Mouse (Mus musculus) megakaryocyte progenitor cell, adult 5-6 weeks (primary cell): ENCODE data around the gene Sash1. TPM values are rescaled to one million over a fixed set of nuclear protein-coding genes. Genes with fewer than 3 reads are reported as not detected.
A peak's percentile ranks its signal among the peaks of the same experiment; 100 is the strongest.

ENCODE experiments used
- ATAC-seq: replicated peaks from 2 replicates; pipeline ENCODE4 v1.8.0; 2016; ENCODE audit warnings: mild to moderate bottlenecking, moderate TSS enrichment, inconsistent platforms; ENCODE audit not compliant: poor library complexity
- total RNA-seq, 2 experiments: library from RNA; stranded (forward) in 1 of 2; stranded (reverse) in 1 of 2; fragments of 157-497, 149-512 nt in 1 of 2; fragments of 200-1000 nt in 1 of 2; gene quantifications; 2 replicates each; pipeline versions ENCODE4 v1.2.3 to v1.2.4; 2015 to 2017

Sash1 gene
- total RNA-seq, 2 experiments from 2014 or later: 2.7 to 4.2 TPM

- no peak for ATAC-seq
Observed at GRCm38 (mm10) chr10:8692531-8692930, 193.3 kb downstream of the Sash1 start.

- ATAC-seq: no peak
Observed at GRCm38 (mm10) chr10:8686219-8686618, 199.7 kb downstream of the Sash1 start.

GRCm38 (mm10) chr10:8685269-8685668, 200.6 kb downstream of the Sash1 start:
- no peak for ATAC-seq

GRCm38 (mm10) chr10:8682900-8683299, 203.0 kb downstream of the Sash1 start:
- ATAC-seq: peak; percentile 92

- no peak for ATAC-seq
Observed at GRCm38 (mm10) chr10:8682341-8682740, 203.5 kb downstream of the Sash1 start.

GRCm38 (mm10) chr10:8676722-8677121, 209.1 kb downstream of the Sash1 start:
- no peak for ATAC-seq
